Mouse (Mus musculus) R1 (cell line): ENCODE measurements around the gene Xlr3b.
A peak's percentile ranks its signal among the peaks of the same experiment; 100 is the strongest.
"Not testable (repeated sequence)": the region's sequence is repeated elsewhere in the genome, so short reads cannot be mapped to it uniquely, and the experiment has no call there.

Source experiments
- DNase-seq: peaks from one replicate; pipeline ENCODE4 v3.0.0-alpha.2; 2018; ENCODE audit warnings: low read depth, low spot score

Xlr3b gene

GRCm38 (mm10) chrX:73191934-73192333, at the start of gene Xlr3b:
Gene Xlr3b (plus strand): TSS chrX:73192207.
- DNase-seq = peak; percentile 75

- DNase-seq = not testable (repeated sequence)
These were observed 48.8 kb upstream of the Xlr3b start for GRCm38 (mm10) chrX:73143218-73143618.

- DNase-seq = not testable (repeated sequence)
These were observed 43.5 kb upstream of the Xlr3b start, which contains the start of gene Xlr5b for GRCm38 (mm10) chrX:73148496-73148895. Gene Xlr5b (plus strand): TSS chrX:73148796.

- not testable (repeated sequence) for DNase-seq
These were observed 42.7 kb upstream of the Xlr3b start, which contains the start of gene DXBay18 for GRCm38 (mm10) chrX:73149350-73149749. Gene DXBay18 (minus strand): TSS chrX:73149450.

- not testable (repeated sequence) for DNase-seq
These were observed 15.1 kb upstream of the Xlr3b start, which contains the start of gene Spin2d for GRCm38 (mm10) chrX:73176889-73177288. Gene Spin2d (minus strand): TSS chrX:73176989.

- DNase-seq = not testable (repeated sequence)
These were observed 22.0 kb downstream of the Xlr3b start, which contains the start of gene Xlr4b for GRCm38 (mm10) chrX:73213819-73214564. Gene Xlr4b (plus strand): TSS chrX:73214333.

GRCm38 (mm10) chrX:73225365-73225764, 33.4 kb downstream of the Xlr3b start:
- no peak for DNase-seq

GRCm38 (mm10) chrX:73227914-73228605, 36.1 kb downstream of the Xlr3b start, which contains the start of gene F8a:
Gene F8a (plus strand): TSS chrX:73228291.
- peak; percentile 85 for DNase-seq

GRCm38 (mm10) chrX:73228606-73229214, 36.7 kb downstream of the Xlr3b start:
- DNase-seq = peak; percentile 47

GRCm38 (mm10) chrX:73229288-73229687, 37.3 kb downstream of the Xlr3b start:
- DNase-seq = no peak

GRCm38 (mm10) chrX:73242821-73243325, 50.9 kb downstream of the Xlr3b start, which contains the start of gene Xlr4c:
Gene Xlr4c (minus strand): TSS chrX:73243130.
- DNase-seq = not testable (repeated sequence)
